Mouse (Mus musculus): Measurements from ENCODE around the gene Scarb1.

The Scarb1 gene

GRCm38 (mm10) chr5:125271531-125272203 lies 69.2 kb downstream of the Scarb1 start:
- DNase-seq (ENCODE audit: low read depth, low spot score) = peak; percentile 86

GRCm38 (mm10) chr5:125270587-125271130 lies 70.2 kb downstream of the Scarb1 start:
- DNase-seq (ENCODE audit: low read depth, low spot score) = peak; percentile 88

GRCm38 (mm10) chr5:125269836-125270235 lies 71.1 kb downstream of the Scarb1 start:
- DNase-seq (ENCODE audit: low read depth, low spot score) = peak; percentile 41

DNA sequence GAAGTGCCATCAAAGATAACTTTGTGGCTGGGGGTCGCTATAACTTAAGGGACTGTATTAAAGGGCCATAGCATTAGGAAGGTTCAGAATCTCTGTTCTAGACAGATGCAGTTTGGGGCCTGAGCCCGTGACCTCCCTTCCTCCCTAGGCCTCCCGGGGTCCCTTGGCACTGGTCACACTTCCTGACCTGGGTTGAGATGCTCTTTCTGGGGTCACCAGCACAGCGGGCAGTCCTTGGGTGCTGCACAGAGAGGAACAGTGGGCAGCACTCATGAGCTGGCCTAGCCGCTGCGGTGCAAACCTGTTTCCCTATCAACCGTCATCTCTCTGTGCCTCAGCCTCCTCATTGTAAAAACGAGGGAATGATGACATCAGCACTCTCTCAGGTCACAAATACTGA lies 71.5 kb downstream of the Scarb1 start:
- DNase-seq (ENCODE audit: low read depth, low spot score) = no peak

- peak; percentile 81 for DNase-seq (ENCODE audit: low read depth, low spot score)
These were observed 72.7 kb downstream of the Scarb1 start for GRCm38 (mm10) chr5:125268033-125268765.

DNA sequence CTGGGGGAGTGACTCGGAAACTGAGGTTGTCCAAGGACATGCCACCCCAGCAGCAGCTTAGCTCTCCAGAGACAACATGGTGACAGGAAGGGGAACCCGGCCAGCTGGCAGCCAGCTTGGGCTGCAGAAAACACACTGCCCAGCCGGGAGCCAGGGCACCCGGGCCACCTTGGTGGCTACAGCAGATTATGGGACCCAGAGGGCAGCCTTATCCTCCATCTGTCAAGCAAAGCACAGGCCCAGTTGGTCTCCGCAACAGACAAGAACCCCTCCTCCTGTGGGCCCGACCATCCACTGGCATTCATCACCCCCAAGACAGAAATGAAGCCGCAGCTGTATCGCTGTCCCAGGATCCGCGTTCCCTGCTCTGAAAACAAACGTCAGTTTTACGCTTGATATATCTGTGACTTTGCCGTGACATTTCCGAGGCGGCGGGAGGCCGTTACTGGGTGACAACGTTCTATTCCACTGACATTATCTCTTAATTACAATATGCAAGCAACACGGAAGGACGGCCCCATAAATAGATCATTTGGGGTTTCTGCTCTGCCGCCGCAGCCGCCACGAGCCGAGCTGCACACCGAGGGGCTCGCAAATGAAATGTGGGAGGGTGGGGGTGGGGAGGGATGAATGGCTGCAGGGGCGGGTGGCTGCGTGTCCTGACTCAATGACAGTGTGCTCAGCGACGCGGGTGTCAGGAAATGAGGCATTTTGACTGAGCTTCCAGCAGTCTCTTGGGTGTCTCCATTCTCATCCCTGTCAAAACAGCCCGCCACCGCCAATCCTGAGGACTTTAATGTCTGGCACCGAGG lies 73.5 kb downstream of the Scarb1 start:
- DNase-seq (ENCODE audit: low read depth, low spot score) = peak; percentile 24

GRCm38 (mm10) chr5:125266128-125266527 lies 74.8 kb downstream of the Scarb1 start:
- DNase-seq (ENCODE audit: low read depth, low spot score) = no peak

DNA sequence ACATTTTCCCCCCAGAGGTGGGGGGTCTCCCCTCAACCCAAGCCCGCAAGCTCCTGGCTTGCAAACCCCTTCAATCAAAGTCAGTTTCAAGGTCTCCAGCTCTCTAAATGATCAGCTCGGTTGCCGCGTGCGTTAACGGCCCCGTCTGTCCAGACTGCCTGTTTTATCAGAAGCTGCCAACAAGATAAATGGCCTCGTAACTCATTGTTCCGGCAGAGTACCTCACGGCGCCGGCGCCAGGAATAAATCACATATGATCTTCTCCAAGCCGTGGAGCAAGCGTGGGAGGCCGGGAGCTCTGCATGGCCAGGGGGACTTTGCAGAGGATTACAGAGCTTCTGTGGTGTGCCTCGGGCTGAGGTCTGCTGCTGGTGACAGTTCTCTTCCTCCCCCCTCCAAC lies 76.2 kb downstream of the Scarb1 start:
- DNase-seq (ENCODE audit: low read depth, low spot score) = no peak

DNA sequence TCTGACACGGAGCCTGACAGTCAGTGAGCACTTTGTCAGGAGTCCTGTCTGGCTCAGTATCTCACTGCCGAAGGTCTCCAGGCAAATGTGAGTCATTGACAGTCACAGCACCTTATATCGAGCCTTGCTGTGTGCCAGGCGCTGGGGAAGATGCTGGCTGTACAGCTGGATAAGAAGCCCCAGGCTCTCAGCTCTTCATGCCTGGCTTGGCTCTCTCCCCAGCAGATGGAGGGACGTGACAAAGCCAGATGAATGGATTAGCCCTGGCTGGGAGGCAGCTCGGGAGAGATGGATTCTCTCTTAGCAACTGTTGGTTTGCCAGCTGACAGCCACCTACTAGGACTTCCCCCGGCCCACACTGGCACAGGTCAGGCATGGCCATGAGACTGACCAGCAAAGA lies 78.3 kb downstream of the Scarb1 start:
- DNase-seq (ENCODE audit: low read depth, low spot score) = no peak

- no peak for DNase-seq (ENCODE audit: low read depth, low spot score)
These were observed 87.0 kb downstream of the Scarb1 start for GRCm38 (mm10) chr5:125253917-125254316.

DNA sequence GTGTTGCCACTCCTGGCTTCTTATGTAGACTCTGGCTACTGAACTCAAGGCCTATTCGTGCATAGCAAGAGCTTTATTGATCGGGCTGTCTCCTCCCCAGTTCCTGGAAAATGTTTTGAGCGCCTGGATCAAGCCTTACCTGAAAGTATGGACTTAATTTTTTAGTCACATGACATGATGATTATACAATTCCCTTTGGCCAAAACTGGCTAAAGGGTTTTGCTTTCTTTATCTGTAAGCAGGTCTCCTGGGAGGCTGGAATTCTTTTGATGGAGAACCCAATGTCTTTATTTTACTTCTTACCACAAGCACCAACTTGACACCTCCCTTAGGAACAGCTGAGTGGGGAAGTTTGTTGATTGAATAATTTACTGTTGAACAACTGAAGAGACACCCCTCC lies 87.4 kb downstream of the Scarb1 start:
- DNase-seq (ENCODE audit: low read depth, low spot score) = no peak

DNA sequence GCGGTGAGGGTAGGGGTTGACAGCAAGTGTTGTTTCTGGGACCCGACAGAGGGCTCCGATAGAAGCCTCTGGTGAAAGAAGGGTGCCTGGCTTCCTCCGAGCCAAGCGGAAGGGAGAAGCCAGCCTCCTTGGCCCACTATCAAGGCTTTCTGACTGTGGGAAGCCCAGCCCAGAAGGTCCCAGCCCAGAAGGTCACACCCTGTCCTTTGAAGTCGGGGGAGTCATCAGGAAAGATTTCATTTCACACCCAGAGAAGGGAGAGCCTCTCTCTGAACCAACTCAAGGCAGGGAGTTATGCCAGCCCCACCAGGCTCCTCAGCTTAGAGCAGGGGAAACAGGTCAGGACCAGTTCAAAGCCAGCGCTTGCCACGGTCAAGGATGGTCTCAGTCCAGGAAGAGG lies 88.2 kb downstream of the Scarb1 start:
- no peak for DNase-seq (ENCODE audit: low read depth, low spot score)

DNA sequence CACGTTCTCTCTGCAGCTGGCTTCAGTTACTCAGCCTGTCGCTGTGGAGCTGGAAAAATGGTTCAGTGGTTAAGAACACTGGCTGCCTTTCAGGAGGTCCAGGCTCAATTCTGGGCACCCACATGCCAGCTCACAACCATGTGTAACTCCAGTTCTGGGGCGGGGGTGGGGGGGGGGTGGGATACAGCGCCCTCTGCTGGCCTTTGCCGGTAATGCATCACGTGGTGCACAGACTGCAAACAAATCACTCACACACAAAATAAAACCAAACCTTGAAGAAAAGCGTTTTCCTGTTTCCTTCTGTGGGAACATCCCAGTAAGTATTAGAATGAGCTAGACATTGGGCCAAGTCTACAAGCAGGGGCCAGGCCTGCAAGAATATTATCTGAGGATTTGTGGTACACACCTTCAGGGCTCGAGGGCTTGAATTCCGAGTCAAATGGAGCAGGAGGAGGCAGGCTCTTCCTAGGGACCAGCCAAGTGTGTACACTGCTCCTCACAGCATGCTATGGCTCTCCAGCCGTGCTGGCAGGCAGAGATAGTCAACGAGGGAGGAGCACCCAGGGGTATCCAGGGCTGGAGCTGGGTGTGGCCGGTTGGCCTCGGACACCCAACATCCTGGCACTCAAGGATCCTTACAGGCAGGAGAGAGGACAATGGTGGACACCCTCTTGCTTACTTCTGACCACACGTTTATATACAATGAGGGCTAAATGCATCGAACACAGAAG lies 88.8 kb downstream of the Scarb1 start:
- DNase-seq (ENCODE audit: low read depth, low spot score) = peak; percentile 21

DNA sequence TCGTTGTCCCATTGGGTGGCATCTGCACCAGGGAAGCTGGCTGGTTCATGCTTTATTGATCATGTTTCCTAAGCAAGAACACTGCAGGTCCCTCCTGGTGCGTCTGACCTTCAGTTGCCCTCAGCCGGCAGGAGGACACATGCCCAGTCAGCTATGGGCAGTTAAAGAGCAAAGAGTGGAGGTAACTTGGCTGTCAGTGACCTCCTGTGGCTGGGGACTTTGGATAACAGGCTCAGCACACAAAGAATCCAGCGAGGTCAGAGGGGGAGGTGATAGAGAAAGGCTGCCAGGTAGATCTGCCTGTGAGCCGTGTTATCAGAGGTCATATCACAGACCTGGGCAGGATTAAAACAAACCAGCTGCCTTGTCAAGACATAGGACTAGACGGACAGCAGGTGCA lies 91.7 kb downstream of the Scarb1 start:
- no peak for DNase-seq (ENCODE audit: low read depth, low spot score)

DNA sequence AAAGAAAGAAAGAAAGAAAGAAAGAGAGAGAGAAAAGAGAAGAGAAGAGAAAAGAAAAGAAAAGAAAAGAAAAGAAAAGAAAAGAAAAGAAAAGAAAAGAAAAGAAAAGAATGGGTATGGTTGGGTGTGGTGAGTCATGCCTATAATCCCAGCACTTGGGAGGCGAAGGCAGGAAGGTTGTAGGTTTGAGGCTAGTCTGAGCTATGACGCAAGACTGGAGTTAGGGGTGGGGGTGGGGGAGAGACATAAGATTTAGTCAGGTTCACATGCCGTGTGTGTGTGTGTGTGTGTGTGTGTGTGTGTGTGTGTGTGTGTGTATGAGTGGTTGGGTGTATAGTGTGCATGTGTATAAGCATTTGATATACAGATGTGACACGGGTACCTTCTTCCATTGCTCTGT lies 94.2 kb downstream of the Scarb1 start:
- DNase-seq (ENCODE audit: low read depth, low spot score) = no peak

- DNase-seq (ENCODE audit: low read depth, low spot score) = peak; percentile 13
These were observed 95.3 kb downstream of the Scarb1 start for GRCm38 (mm10) chr5:125245534-125246151.

- no peak for DNase-seq (ENCODE audit: low read depth, low spot score)
These were observed 95.9 kb downstream of the Scarb1 start for GRCm38 (mm10) chr5:125244825-125245533.

- DNase-seq (ENCODE audit: low read depth, low spot score) = no peak
These were observed 97.0 kb downstream of the Scarb1 start for GRCm38 (mm10) chr5:125243928-125244327.

DNA sequence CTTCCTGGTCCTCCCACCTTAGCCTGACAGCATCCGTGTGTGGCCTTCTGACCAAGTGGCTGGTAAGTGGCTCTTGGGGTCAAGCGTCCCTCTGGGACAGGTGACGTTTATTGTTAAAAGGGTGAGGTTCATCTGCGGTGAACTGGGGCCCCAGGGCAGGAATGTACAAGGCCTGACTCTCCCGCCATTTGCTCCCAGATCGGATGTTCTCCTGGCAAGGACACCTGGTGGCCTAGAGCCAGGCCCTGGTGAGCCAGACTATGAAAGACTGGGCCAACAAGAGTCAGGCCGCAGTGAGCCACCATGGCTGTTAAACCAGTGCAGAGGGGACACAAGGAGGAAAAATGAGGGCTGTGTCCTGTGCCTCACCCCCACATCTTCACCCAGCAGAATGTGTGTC lies 98.8 kb downstream of the Scarb1 start:
- DNase-seq (ENCODE audit: low read depth, low spot score) = no peak

- DNase-seq (ENCODE audit: low read depth, low spot score) = no peak
These were observed 99.3 kb downstream of the Scarb1 start for GRCm38 (mm10) chr5:125241627-125242026.
